ENCODE assay signal across 21 mouse cellular contexts in the genomic region with DNA sequence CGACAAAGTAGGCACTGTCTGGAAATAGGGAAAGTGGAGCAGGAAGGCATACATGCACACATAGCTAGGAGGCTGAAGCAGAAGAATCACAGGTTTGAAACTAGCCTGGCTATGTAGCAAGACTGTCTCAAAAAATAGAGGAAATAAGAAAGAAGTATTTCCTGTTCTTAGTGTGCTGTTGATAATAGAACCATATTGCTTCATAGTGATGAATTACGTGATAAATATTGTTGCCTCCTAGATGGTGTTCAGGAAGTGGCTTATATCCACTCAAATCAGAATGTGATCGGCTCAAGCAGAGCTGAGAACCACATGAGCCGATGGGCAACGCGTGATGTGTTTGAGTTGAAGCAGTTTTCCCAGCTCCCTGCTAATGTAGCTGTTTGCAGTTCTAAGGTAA.
DNase-seq lines count a peak whose midpoint lies in the region; ATAC-seq and TF ChIP-seq lines count a peak whose summit lies in the region.
"Had no signal": no experiment of that assay in that cellular context is flagged by ENCODE, and none has a peak within 500 bp of the region (broad histone marks: within the 10 kb centered on the region; RNA-seq: fewer than 3 reads in every experiment).

No protein-coding gene starts in this region.

- ATAC-seq in lung, postnatal 0 days, result no peak
- peak; percentile 83 for ATAC-seq in common myeloid progenitor, adult 5-6 weeks (replicated peaks; ENCODE audit: low read depth, poor library complexity, severe bottlenecking)
- peak; percentile 96 for ATAC-seq in megakaryocyte, adult 5-6 weeks (ENCODE audit: poor library complexity, severe bottlenecking)
- no peak for ATAC-seq in cerebellum, adult (ENCODE audit: insufficient number of reproducible peaks, low FRiP score, low TSS enrichment)
- ATAC-seq: forebrain, embryonic 16.5 days; hindbrain, embryonic 16.5 days had no signal

- H3K4me2 ChIP-seq in lung, postnatal 0 days (replicated peaks; ENCODE audit: low read depth, low read length), result no peak overlapping the region
- H3K4me2 ChIP-seq: embryonic facial prominence, embryonic 12.5 days; heart, embryonic 11.5 days; heart, embryonic 15.5 days; hindbrain, embryonic 12.5 days had no signal

- H3K4me3 ChIP-seq in lung, postnatal 0 days (ENCODE audit: low read depth, low read length), result no peak overlapping the region
- H3K4me3 ChIP-seq: embryonic facial prominence, embryonic 12.5 days; heart, adult 2 months; heart, embryonic 15.5 days; hindbrain, embryonic 12.5 days had no signal

- 68% methylated on average over 6 of the region's 6 CpGs for WGBS in lung, postnatal 0 days

- no peaks in the 10 kb centered on the region for H3K36me3 ChIP-seq in lung, postnatal 0 days (ENCODE audit: insufficient read depth, low read length)
- H3K36me3 ChIP-seq: embryonic facial prominence, embryonic 12.5 days had no signal

- no peak overlapping the region for H3K27ac ChIP-seq in lung, postnatal 0 days (ENCODE audit: low read length)
- H3K27ac ChIP-seq: embryonic facial prominence, embryonic 12.5 days; heart, adult 2 months; heart, embryonic 15.5 days; hindbrain, embryonic 12.5 days had no signal

- H3K9ac ChIP-seq in lung, postnatal 0 days (replicated peaks; ENCODE audit: low read depth), result no peak overlapping the region
- H3K9ac ChIP-seq: embryonic facial prominence, embryonic 12.5 days; heart, embryonic 15.5 days; hindbrain, embryonic 12.5 days had no signal

- no peak for TF ChIP-seq CTCF in lung, postnatal 0 days (IDR thresholded peaks at IDR 0.05)

- no peaks in the 10 kb centered on the region for H3K9me3 ChIP-seq in lung, postnatal 0 days (ENCODE audit: low read length)
- H3K9me3 ChIP-seq: embryonic facial prominence, embryonic 12.5 days; heart, embryonic 15.5 days; hindbrain, embryonic 12.5 days had no signal

- DNase-seq in lung, postnatal 0 days (ENCODE audit: low spot score), result peak; percentile 12
- no peak for DNase-seq in lung, adult 18-20 months
- DNase-seq in embryo, embryonic 10.5 days (ENCODE audit: low spot score), result no peak
- DNase-seq in ovary, postnatal 36 days (ENCODE audit: low spot score), result no peak
- no peak for DNase-seq in spleen, postnatal 10 days (ENCODE audit: low spot score in 2 of 2)
- DNase-seq: adrenal gland, postnatal 14 days; cerebellum, adult 2 months; cerebellum, postnatal 10 days; gastrocnemius, postnatal 10 days; heart, adult 2 months; heart, postnatal 14 days had no signal

- H3K4me1 ChIP-seq in lung, postnatal 0 days (ENCODE audit: insufficient read depth, low read depth, low read length), result no peaks in the 10 kb centered on the region
- H3K4me1 ChIP-seq: heart, embryonic 15.5 days; hindbrain, embryonic 12.5 days had no signal

- H3K27me3 ChIP-seq in lung, postnatal 0 days (replicated peaks; ENCODE audit: insufficient read depth, low read length), result no peaks in the 10 kb centered on the region
- H3K27me3 ChIP-seq: CH12.LX; embryonic facial prominence, embryonic 12.5 days; heart, embryonic 15.5 days; hindbrain, embryonic 12.5 days had no signal

- no peak for TF ChIP-seq EP300 in lung, postnatal 0 days (IDR thresholded peaks at IDR 0.05)

Comparison
In these comparisons a context has a peak if more than half of its experiments do, and no peak if none do; other contexts are left out.
1. ATAC-seq: peak in common myeloid progenitor, adult 5-6 weeks (single experiment) and megakaryocyte, adult 5-6 weeks (single experiment); none in lung, postnatal 0 days (single experiment) and cerebellum, adult (single experiment).